Mouse (Mus musculus) MEL (cell line): ENCODE data around the gene Rhd.

Experiments
- CTCF ChIP-seq, 3 experiments: IDR thresholded peaks in 2 of 3; conservative IDR thresholded peaks in 1 of 3; 2 replicates each; pipeline ENCODE4 v1.5.1; 2011 to 2012; ENCODE audit warnings: low read length in 3 of 3, low read depth in 2 of 3, mild to moderate bottlenecking in 2 of 3, improper control_type of control experiment in 1 of 3, inconsistent platforms in 1 of 3, mixed read lengths in 1 of 3, moderate library complexity in 1 of 3; ENCODE audit not compliant: control insufficient read depth in 1 of 3, insufficient read depth in 1 of 3, poor library complexity in 1 of 3, severe bottlenecking in 1 of 3
- E2F4 ChIP-seq: IDR thresholded peaks from 2 replicates; pipeline ENCODE4 v1.6.1; 2011; ENCODE audit warnings: low read depth, low read length, improper control_type of control experiment, borderline replicate concordance
- EP300 ChIP-seq, 2 experiments: IDR thresholded peaks; 2 replicates each; pipeline ENCODE4 v1.6.1; 2011; ENCODE audit warnings: improper control_type of control experiment in 2 of 2, low read length in 2 of 2, low read depth in 1 of 2, mild to moderate bottlenecking in 1 of 2
- GABPA ChIP-seq: IDR thresholded peaks from 2 replicates; pipeline ENCODE4 v1.6.1; 2012; ENCODE audit warnings: low read depth, mild to moderate bottlenecking, inconsistent platforms, low read length, improper control_type of control experiment, moderate library complexity
- GATA1 ChIP-seq: IDR thresholded peaks from 2 replicates; pipeline ENCODE4 v1.6.1; 2011; ENCODE audit warnings: low read depth, low read length, improper control_type of control experiment
- HCFC1 ChIP-seq: IDR thresholded peaks from 2 replicates; pipeline ENCODE4 v1.6.1; 2012; ENCODE audit warnings: low read depth, mild to moderate bottlenecking, inconsistent platforms, low read length, improper control_type of control experiment, moderate library complexity
- KAT2A ChIP-seq: conservative IDR thresholded peaks from 2 replicates; pipeline ENCODE4 v1.6.1; 2012; ENCODE audit warnings: low read depth, low read length, improper control_type of control experiment, inconsistent platforms
- NELFE ChIP-seq: IDR thresholded peaks from 2 replicates; pipeline ENCODE4 v1.6.1; 2011; ENCODE audit warnings: low read depth, low read length, improper control_type of control experiment
- NRF1 ChIP-seq: IDR thresholded peaks from 2 replicates; pipeline ENCODE4 v1.6.1; 2014; ENCODE audit warnings: low read depth, mild to moderate bottlenecking, inconsistent platforms, low read length, improper control_type of control experiment, moderate library complexity; ENCODE audit not compliant: poor library complexity, insufficient read depth, severe bottlenecking
- POLR2A ChIP-seq, 2 experiments: IDR thresholded peaks; 2 replicates each; pipeline ENCODE4 v1.6.1; 2011 to 2012; ENCODE audit warnings: low read length in 2 of 2, mild to moderate bottlenecking in 2 of 2, control low read depth in 1 of 2, improper control_type of control experiment in 1 of 2, low read depth in 1 of 2, moderate library complexity in 1 of 2; ENCODE audit not compliant: control insufficient read depth in 1 of 2, insufficient read depth in 1 of 2, poor library complexity in 1 of 2
- POLR2AphosphoS2 ChIP-seq: IDR thresholded peaks from 2 replicates; pipeline ENCODE4 v1.6.1; 2011; ENCODE audit warnings: low read length, improper control_type of control experiment
- POLR2AphosphoS5 ChIP-seq: IDR thresholded peaks from 2 replicates; pipeline ENCODE4 v1.6.1; 2012; ENCODE audit warnings: low read depth, borderline replicate concordance, mild to moderate bottlenecking, inconsistent platforms, low read length, moderate library complexity, mixed read lengths
- RAD21 ChIP-seq: IDR thresholded peaks from 2 replicates; pipeline ENCODE4 v1.6.1; 2011; ENCODE audit warnings: mild to moderate bottlenecking, low read depth, low read length, improper control_type of control experiment
- ZNF384 ChIP-seq: IDR thresholded peaks from 2 replicates; pipeline ENCODE4 v1.6.1; 2012; ENCODE audit warnings: low read depth, mild to moderate bottlenecking, inconsistent platforms, low read length, improper control_type of control experiment

- no peak for TF ChIP-seq POLR2A (IDR thresholded peaks at IDR 0.05; ENCODE audit: control insufficient read depth in 1 of 2, insufficient read depth in 1 of 2, low read depth in 1 of 2, low read length in 2 of 2, poor library complexity in 1 of 2)
- no peak for TF ChIP-seq CTCF (IDR thresholded peaks at IDR 0.05 in 2 of 3, conservative IDR thresholded peaks at IDR 0.05 in 1 of 3; ENCODE audit: control insufficient read depth in 1 of 3, insufficient read depth in 1 of 3, low read depth in 2 of 3, low read length in 3 of 3, poor library complexity in 1 of 3, severe bottlenecking in 1 of 3)
- TF ChIP-seq NELFE: no peak
- TF ChIP-seq E2F4: no peak
- no peak for TF ChIP-seq EP300 (IDR thresholded peaks at IDR 0.05; ENCODE audit: low read depth in 1 of 2, low read length in 2 of 2)
- no peak for TF ChIP-seq GABPA
- no peak for TF ChIP-seq KAT2A
- no peak for TF ChIP-seq HCFC1
- no peak for TF ChIP-seq GATA1
- TF ChIP-seq POLR2AphosphoS5: no peak
- no peak for TF ChIP-seq NRF1
- no peak for TF ChIP-seq ZNF384
- TF ChIP-seq RAD21: no peak
- TF ChIP-seq POLR2AphosphoS2: no peak
Measured at GRCm38 (mm10) chr4:134835486-134835885, 28.9 kb upstream of the Rhd start.
